Comparison of ENCODE assay signal across 25 mouse cellular contexts in genomic region chr9:60001444-60001843, GRCm38 (mm10). TPM values are rescaled to one million over a fixed set of nuclear protein-coding genes. Genes with fewer than 3 reads are reported as not detected.
"Had no signal": no experiment of that assay in that cellular context is flagged by ENCODE, and none has a peak within 500 bp of the region (broad histone marks: within the 10 kb centered on the region; RNA-seq: fewer than 3 reads in every experiment).

No protein-coding gene starts in this region.

- ATAC-seq: liver, postnatal 0 days; lung, postnatal 0 days; midbrain, embryonic 13.5 days; midbrain, embryonic 15.5 days had no signal

- H3K4me3 ChIP-seq: liver, embryonic 15.5 days; lung, embryonic 15.5 days; megakaryocyte, embryonic 14.5 days; midbrain, embryonic 13.5 days; midbrain, embryonic 15.5 days; myocyte; neural tube, embryonic 12.5 days had no signal

- H3K4me1 ChIP-seq: liver, embryonic 15.5 days; lung, embryonic 15.5 days; midbrain, embryonic 13.5 days; midbrain, embryonic 15.5 days; neural tube, embryonic 12.5 days had no signal

- H3K4me2 ChIP-seq: liver, embryonic 15.5 days; lung, embryonic 15.5 days; midbrain, embryonic 11.5 days; midbrain, embryonic 13.5 days; midbrain, embryonic 15.5 days; neural tube, embryonic 12.5 days had no signal

- H3K27ac ChIP-seq: liver, embryonic 15.5 days; lung, embryonic 15.5 days; macrophage; midbrain, embryonic 13.5 days; midbrain, embryonic 15.5 days; neural tube, embryonic 12.5 days had no signal

- DNase-seq: liver, postnatal 0 days; lung, adult 2 months; lung, postnatal 14 days; lung, postnatal 36 days; retina, postnatal 1 day; right cerebral cortex, adult 18-20 months; right cerebral cortex, postnatal 25 days; right cerebral cortex, postnatal 4 days; spleen, adult 18-20 months; thymus, adult 18-20 months; thymus, postnatal 25 days; thymus, postnatal 4 days had no signal

- H3K9me3 ChIP-seq: liver, embryonic 15.5 days; lung, embryonic 15.5 days; midbrain, embryonic 13.5 days; midbrain, embryonic 15.5 days; neural tube, embryonic 12.5 days had no signal

- H3K36me3 ChIP-seq: liver, embryonic 15.5 days; lung, embryonic 15.5 days; midbrain, embryonic 13.5 days; midbrain, embryonic 15.5 days; neural tube, embryonic 12.5 days had no signal

- H3K9ac ChIP-seq: liver, embryonic 15.5 days; liver, postnatal 0 days; lung, embryonic 15.5 days; midbrain, embryonic 13.5 days; midbrain, embryonic 15.5 days; neural tube, embryonic 12.5 days had no signal

- H3K27me3 ChIP-seq: liver, embryonic 15.5 days; lung, embryonic 15.5 days; midbrain, embryonic 13.5 days; midbrain, embryonic 15.5 days; neural tube, embryonic 12.5 days had no signal

RNA-seq across cellular contexts. Expression of gene Nr2e3, which starts 41.0 kb away (rescaled TPM):
- total RNA-seq: megakaryocyte progenitor cell, adult 5-6 weeks had no signal
- polyA plus RNA-seq: liver, embryonic 15.5 days; liver, postnatal 0 days; lung, adult 2 months; lung, embryonic 15.5 days; lung, postnatal 0 days; macrophage; midbrain, embryonic 11.5 days; midbrain, embryonic 13.5 days; midbrain, embryonic 15.5 days; myocyte; neural tube, embryonic 14.5 days; stomach, embryonic 14.5 days had no signal
